Mouse (Mus musculus) skeletal muscle tissue, postnatal 0 days (tissue): ENCODE measurements around the gene Kat8. TPM values are rescaled to one million over a fixed set of nuclear protein-coding genes. Genes with fewer than 3 reads are reported as not detected.

ENCODE experiments used
- polyA plus RNA-seq: library from polyadenylated mRNA; unstranded; fragments of >200 nt; fragmentation: Nextera tagmentation; extraction: Ambion mirVana; gene quantifications from 2 replicates; pipeline ENCODE4 v1.2.1, GENCODE M21; 2015

Kat8 gene
- polyA plus RNA-seq = 20.8 and 22.2 TPM in 2 replicates

DNA sequence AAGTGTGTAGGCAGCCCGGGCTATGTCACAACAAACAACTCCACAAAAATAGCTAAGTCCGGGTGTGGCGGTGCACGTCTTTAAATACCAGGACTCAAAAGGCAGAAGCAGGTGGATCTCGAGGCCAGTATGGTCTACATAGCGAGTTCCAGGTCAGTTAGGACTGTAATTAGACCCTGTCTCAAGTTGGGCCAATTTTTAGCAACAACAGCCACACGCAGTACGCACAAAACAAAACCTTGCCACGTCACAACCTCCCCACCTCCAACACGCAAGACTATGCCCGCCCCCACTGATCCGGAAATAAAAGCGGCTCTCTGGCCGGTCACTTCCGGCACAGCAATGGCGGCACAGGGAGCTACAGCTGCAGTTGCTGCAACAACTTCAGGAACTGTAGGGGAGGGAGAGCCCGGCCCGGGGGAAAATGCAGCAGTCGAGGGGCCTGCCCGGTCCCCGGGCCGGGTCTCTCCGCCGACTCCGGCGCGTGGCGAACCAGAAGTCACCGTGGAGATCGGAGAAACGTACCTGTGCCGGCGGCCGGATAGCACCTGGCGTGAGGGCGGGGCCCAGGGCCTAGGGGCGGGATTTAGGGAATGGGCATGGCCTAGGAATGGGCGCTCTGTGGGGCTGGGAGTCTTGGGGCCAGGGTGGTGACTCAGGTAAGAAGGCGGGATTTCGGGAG, at the start of gene Kat8:
Gene Kat8, plus strand, starts transcription at position 327 of the 682 bp plus-strand sequence.

GRCm38 (mm10) chr7:127876041-127876466, 36.3 kb upstream of the Kat8 start, which contains the start of gene Zfp646:
Zfp646 (plus strand) TSS chr7:127876221.

GRCm38 (mm10) chr7:127876467-127877348, 35.6 kb upstream of the Kat8 start, which contains the start of gene Zfp668:
Zfp668 (minus strand) TSS chr7:127876828.

GRCm38 (mm10) chr7:127890798-127891197, 21.5 kb upstream of the Kat8 start, which contains the start of gene Prss53:
Prss53 (minus strand) TSS chr7:127890970.

GRCm38 (mm10) chr7:127895442-127895841, 16.9 kb upstream of the Kat8 start, which contains the start of the genes Gm21974 and Vkorc1:
Gm21974 (minus strand) TSS chr7:127895454.
Vkorc1 (minus strand) TSS chr7:127895617.

DNA sequence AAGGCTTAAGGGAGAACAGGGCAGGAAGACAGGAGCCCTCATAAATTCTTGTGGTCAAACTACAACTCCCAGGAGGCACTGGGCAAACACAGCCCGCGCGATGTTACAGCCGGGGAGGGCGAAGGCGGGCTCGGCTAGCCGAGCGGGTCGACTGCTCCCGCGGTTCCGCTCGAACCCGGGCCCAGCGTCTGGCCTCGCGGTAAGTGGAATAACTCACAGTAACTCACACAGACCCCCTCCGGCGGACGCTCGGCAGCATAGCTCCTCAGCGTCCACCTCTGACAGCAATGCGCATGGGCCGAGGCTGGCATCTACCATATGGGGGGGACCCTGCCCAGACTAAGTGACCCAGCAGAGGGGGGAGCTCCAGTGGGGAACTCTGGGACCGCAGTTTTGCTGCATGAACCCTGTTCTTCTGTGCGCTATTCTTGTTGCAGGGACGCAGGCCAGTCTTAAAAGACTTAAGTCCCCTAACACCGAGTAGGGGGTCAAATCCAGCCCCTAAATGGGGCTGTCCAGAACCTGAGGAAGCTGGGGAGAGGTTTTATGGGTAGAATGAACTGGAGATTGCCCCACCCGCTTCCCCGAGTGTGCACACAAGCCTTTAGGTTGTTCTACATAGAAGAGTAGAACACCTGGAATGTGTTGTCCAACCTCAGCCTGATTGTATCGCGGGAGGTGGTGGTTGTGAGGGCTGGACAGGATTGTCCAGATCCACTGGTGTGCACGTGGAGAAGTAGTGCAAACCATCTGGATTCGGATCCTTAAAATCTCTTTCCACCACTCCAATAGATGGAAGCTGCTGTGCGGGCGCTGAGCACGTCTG, 8.1 kb upstream of the Kat8 start, which contains the start of gene Bckdk:
Gene Bckdk, plus strand, starts transcription at position 112 of the 826 bp plus-strand sequence.

DNA sequence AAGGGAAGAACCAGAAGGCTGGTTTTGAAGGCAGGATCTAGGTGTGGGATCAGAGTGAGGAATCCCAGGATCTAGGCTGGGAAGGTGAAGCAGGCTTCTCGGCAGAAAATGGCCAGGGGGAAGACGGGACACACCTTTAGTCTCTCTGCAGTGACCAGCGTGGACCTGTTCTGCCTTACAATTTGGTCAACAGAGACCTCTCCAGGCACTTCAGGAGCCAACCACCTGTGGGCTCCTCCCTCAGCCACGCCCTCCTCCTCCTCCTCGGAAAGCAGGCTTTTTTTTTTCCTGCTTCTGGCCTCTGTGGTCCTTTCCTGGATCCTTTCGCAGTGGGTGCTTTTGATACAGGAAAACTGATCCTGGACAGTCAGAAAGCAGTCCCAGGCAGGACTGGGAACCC, 17.6 kb downstream of the Kat8 start, which contains the start of gene Prss8:
Gene Prss8, minus strand, starts transcription at position 182 of the 400 bp plus-strand sequence.

GRCm38 (mm10) chr7:127946470-127947023, 34.2 kb downstream of the Kat8 start, which contains the start of gene Prss36:
Prss36 (minus strand) TSS chr7:127946725.

GRCm38 (mm10) chr7:127967004-127967921, 54.9 kb downstream of the Kat8 start, which contains the start of gene Fus:
Fus (plus strand) TSS chr7:127967457.

Other genes starting within 250 kb of the Kat8 start
- gene Bcl7c, start 203.6 kb upstream of the Kat8 start, polyA plus RNA-seq = 60.6 and 71.5 TPM in 2 replicates
- 6.8 and 6.9 TPM in 2 replicates for gene Ctf1, start 199.8 kb upstream of the Kat8 start, polyA plus RNA-seq
- gene Ctf2, start 180.3 kb upstream of the Kat8 start, polyA plus RNA-seq = 0.08 TPM in 1 of 2 replicates, not detected in the other
- 0.54 and 0.74 TPM in 2 replicates for gene Fbxl19, start 168.0 kb upstream of the Kat8 start, polyA plus RNA-seq
- gene Orai3, start 142.7 kb upstream of the Kat8 start, polyA plus RNA-seq = 12.2 and 15.0 TPM in 2 replicates
- gene Setd1a, start 135.8 kb upstream of the Kat8 start, polyA plus RNA-seq = 10.0 and 10.7 TPM in 2 replicates
- not detected in 2 replicates for gene Gm49388, start 126.9 kb upstream of the Kat8 start, polyA plus RNA-seq
- gene Hsd3b7, start 111.9 kb upstream of the Kat8 start, polyA plus RNA-seq = 14.8 and 28.9 TPM in 2 replicates
- gene Stx4a, start 88.2 kb upstream of the Kat8 start, polyA plus RNA-seq = 54.6 and 62.0 TPM in 2 replicates
- 1.3 TPM in 2 replicates for gene Stx1b, start 88.0 kb upstream of the Kat8 start, polyA plus RNA-seq
- 3.4 and 3.6 TPM in 2 replicates for gene Zfp646, start 36.3 kb upstream of the Kat8 start, polyA plus RNA-seq
- 7.1 and 7.3 TPM in 2 replicates for gene Zfp668, start 35.7 kb upstream of the Kat8 start, polyA plus RNA-seq
- 0.91 and 1.0 TPM in 2 replicates for gene Prss53, start 21.5 kb upstream of the Kat8 start, polyA plus RNA-seq
- not detected in 2 replicates for gene Gm21974, start 17.1 kb upstream of the Kat8 start, polyA plus RNA-seq
- gene Vkorc1, start 16.9 kb upstream of the Kat8 start, polyA plus RNA-seq = 145 and 153 TPM in 2 replicates
- gene Bckdk, start 8.4 kb upstream of the Kat8 start, polyA plus RNA-seq = 110 and 114 TPM in 2 replicates
- gene Prss8, start 17.6 kb downstream of the Kat8 start, polyA plus RNA-seq = 0.18 and 0.77 TPM in 2 replicates
- gene Prss36, start 34.2 kb downstream of the Kat8 start, polyA plus RNA-seq = 14.3 and 14.4 TPM in 2 replicates
- 165 and 191 TPM in 2 replicates for gene Fus, start 54.9 kb downstream of the Kat8 start, polyA plus RNA-seq
- 55.0 and 60.4 TPM in 2 replicates for gene Pycard, start 81.4 kb downstream of the Kat8 start, polyA plus RNA-seq
- gene Trim72, start 91.4 kb downstream of the Kat8 start, polyA plus RNA-seq = 49.1 and 51.6 TPM in 2 replicates
- 1.7 TPM in 2 replicates for gene Itgam, start 150.1 kb downstream of the Kat8 start, polyA plus RNA-seq
- gene Gm49368, start 150.2 kb downstream of the Kat8 start, polyA plus RNA-seq = not detected in 2 replicates
- 0.04 and 0.05 TPM in 2 replicates for gene Itgax, start 217.0 kb downstream of the Kat8 start, polyA plus RNA-seq
- gene Itgad, start 241.9 kb downstream of the Kat8 start, polyA plus RNA-seq = 0.21 and 0.32 TPM in 2 replicates